Mouse (Mus musculus): ENCODE results near the gene Rb1. TPM values are rescaled to one million over a fixed set of nuclear protein-coding genes. Genes with fewer than 3 reads are reported as not detected.

The Rb1 gene
- polyA plus RNA-seq, 1 experiment = 14.2 TPM

DNA sequence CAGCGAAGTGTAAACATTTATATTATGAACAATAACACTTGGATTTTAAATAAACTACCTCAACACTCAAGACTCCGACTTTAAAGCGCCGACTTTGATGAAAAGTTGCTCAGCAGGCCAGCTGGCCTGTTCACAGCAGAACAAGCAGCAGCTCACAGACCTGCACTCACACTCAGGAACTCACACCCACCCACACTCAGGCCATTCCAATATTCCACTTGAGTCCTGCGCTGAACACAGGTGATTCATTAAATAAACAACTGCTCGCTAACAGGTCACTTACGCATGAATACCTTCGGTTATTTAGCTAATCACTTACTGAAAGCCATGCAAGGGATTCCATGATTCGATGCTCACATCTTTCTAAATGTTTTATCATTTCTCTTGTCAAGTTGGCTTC lies 63.4 kb downstream of the Rb1 start:
- no peaks in the 10 kb centered on the region for H3K27me3 ChIP-seq (ENCODE audit: control insufficient read depth, insufficient read depth, insufficient read length)
- H3K79me2 ChIP-seq (ENCODE audit: control insufficient read depth, insufficient read depth) = no peaks in the 10 kb centered on the region
- peaks cover 32% of the 10 kb centered on the region for H3K36me3 ChIP-seq (ENCODE audit: control insufficient read depth, insufficient read depth)
- H3K4me3 ChIP-seq = no peak overlapping the region
- no peak for TF ChIP-seq USF1 (IDR thresholded peaks at IDR 0.05; ENCODE audit: low read depth)
- TF ChIP-seq POLR2A (IDR thresholded peaks at IDR 0.05; ENCODE audit: insufficient read length, low read depth) = no peak
- TF ChIP-seq MYOG (IDR thresholded peaks at IDR 0.05; ENCODE audit: control insufficient read depth in 1 of 3, insufficient read depth in 1 of 3, insufficient read length in 2 of 3, low read depth in 2 of 3) = no peak
- TF ChIP-seq POLR2AphosphoS2 (IDR thresholded peaks at IDR 0.05; ENCODE audit: insufficient read length, low read depth) = no peak
- no peak for TF ChIP-seq TCF12 (IDR thresholded peaks at IDR 0.05; ENCODE audit: insufficient read depth, poor library complexity, severe bottlenecking)
- no peak for TF ChIP-seq SRF (IDR thresholded peaks at IDR 0.05; ENCODE audit: control insufficient read depth, insufficient read length, low read depth)
- TF ChIP-seq CEBPB (IDR thresholded peaks at IDR 0.05; ENCODE audit: insufficient read depth, poor library complexity, severe bottlenecking) = no peak
- no peak for TF ChIP-seq TCF3 (IDR thresholded peaks at IDR 0.05; ENCODE audit: insufficient read length, low read depth)
- TF ChIP-seq REST (IDR thresholded peaks at IDR 0.05; ENCODE audit: insufficient read depth, insufficient read length) = no peak
- no peak for TF ChIP-seq E2F4 (IDR thresholded peaks at IDR 0.05; ENCODE audit: insufficient read depth)
- no peak for TF ChIP-seq MAX (IDR thresholded peaks at IDR 0.05; ENCODE audit: low read depth)
- no peak overlapping the region for H3ac ChIP-seq (ENCODE audit: control insufficient read depth, insufficient read length)
- H3K4me2 ChIP-seq (ENCODE audit: low read depth) = no peak overlapping the region

DNA sequence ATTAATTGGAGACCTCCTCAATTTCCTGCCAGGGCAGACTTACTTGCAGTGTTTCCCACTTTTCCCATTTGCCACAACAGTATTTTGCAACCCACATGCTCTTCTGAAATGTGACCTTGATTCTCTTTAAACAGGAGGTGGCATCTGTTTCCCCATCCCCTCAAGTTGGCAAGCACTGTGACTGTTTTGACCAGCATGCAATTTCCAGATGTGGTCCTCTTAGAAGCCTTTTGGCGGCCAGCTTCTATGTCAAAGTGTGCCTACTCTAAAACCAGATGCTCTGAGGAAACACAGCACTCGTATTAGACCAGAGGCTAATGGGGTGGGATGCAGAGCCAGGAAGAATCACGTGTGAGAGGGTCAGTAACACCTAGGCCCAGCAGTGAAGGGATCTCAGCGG lies 67.4 kb downstream of the Rb1 start:
- TF ChIP-seq MYOG (IDR thresholded peaks at IDR 0.05; ENCODE audit: control insufficient read depth in 1 of 3, insufficient read depth in 1 of 3, insufficient read length in 2 of 3, low read depth in 2 of 3) (no peak), USF1 (IDR thresholded peaks at IDR 0.05; ENCODE audit: low read depth) (no peak), SRF (IDR thresholded peaks at IDR 0.05; ENCODE audit: control insufficient read depth, insufficient read length, low read depth) (no peak), E2F4 (IDR thresholded peaks at IDR 0.05; ENCODE audit: insufficient read depth) (no peak), POLR2A (IDR thresholded peaks at IDR 0.05; ENCODE audit: insufficient read length, low read depth) (no peak), TCF12 (IDR thresholded peaks at IDR 0.05; ENCODE audit: insufficient read depth, poor library complexity, severe bottlenecking) (no peak), TCF3 (IDR thresholded peaks at IDR 0.05; ENCODE audit: insufficient read length, low read depth) (no peak), MAX (IDR thresholded peaks at IDR 0.05; ENCODE audit: low read depth) (no peak), CEBPB (IDR thresholded peaks at IDR 0.05; ENCODE audit: insufficient read depth, poor library complexity, severe bottlenecking) (no peak), MYOD1 (IDR thresholded peaks at IDR 0.05; ENCODE audit: control insufficient read depth in 1 of 3, insufficient read length in 2 of 3, low read depth in 2 of 3) (no peak), POLR2AphosphoS2 (IDR thresholded peaks at IDR 0.05; ENCODE audit: insufficient read length, low read depth) (no peak), REST (IDR thresholded peaks at IDR 0.05; ENCODE audit: insufficient read depth, insufficient read length) (no peak)
- no peak overlapping the region for H3K4me3 ChIP-seq
- H3K36me3 ChIP-seq (ENCODE audit: control insufficient read depth, insufficient read depth) = peaks cover 25% of the 10 kb centered on the region
- H3K79me2 ChIP-seq (ENCODE audit: control insufficient read depth, insufficient read depth) = no peaks in the 10 kb centered on the region
- H3K27me3 ChIP-seq (ENCODE audit: control insufficient read depth, insufficient read depth, insufficient read length) = no peaks in the 10 kb centered on the region
- H3ac ChIP-seq (ENCODE audit: control insufficient read depth, insufficient read length) = no peak overlapping the region
- no peak overlapping the region for H3K4me2 ChIP-seq (ENCODE audit: low read depth)

DNA sequence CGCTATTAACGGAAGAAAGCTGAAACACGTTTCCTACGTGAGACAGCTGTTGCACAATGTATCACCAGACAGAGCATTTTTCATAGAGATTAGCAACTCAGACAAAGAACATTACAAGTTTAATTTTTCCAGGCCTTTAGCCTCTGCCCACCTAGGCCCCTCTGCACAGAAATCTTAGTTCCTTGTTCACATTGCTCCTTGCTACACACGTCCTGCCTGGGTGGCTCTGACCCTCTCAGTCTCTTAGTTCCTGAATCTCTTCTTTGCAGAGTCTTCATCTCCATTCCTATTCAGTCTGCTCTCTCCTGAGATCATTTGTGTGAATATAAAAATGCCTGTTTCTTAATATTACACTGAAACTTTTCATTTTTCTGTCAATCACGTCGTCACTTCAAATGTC lies 68.3 kb downstream of the Rb1 start:
- TF ChIP-seq E2F4 (IDR thresholded peaks at IDR 0.05; ENCODE audit: insufficient read depth) (no peak), REST (IDR thresholded peaks at IDR 0.05; ENCODE audit: insufficient read depth, insufficient read length) (no peak), TCF12 (IDR thresholded peaks at IDR 0.05; ENCODE audit: insufficient read depth, poor library complexity, severe bottlenecking) (no peak), MAX (IDR thresholded peaks at IDR 0.05; ENCODE audit: low read depth) (no peak), TCF3 (IDR thresholded peaks at IDR 0.05; ENCODE audit: insufficient read length, low read depth) (no peak), SRF (IDR thresholded peaks at IDR 0.05; ENCODE audit: control insufficient read depth, insufficient read length, low read depth) (no peak), POLR2A (IDR thresholded peaks at IDR 0.05; ENCODE audit: insufficient read length, low read depth) (no peak), POLR2AphosphoS2 (IDR thresholded peaks at IDR 0.05; ENCODE audit: insufficient read length, low read depth) (no peak), MYOG (IDR thresholded peaks at IDR 0.05; ENCODE audit: control insufficient read depth in 1 of 3, insufficient read depth in 1 of 3, insufficient read length in 2 of 3, low read depth in 2 of 3) (no peak)
- H3K27me3 ChIP-seq (ENCODE audit: control insufficient read depth, insufficient read depth, insufficient read length) = no peaks in the 10 kb centered on the region
- no peak overlapping the region for H3ac ChIP-seq (ENCODE audit: control insufficient read depth, insufficient read length)
- no peaks in the 10 kb centered on the region for H3K79me2 ChIP-seq (ENCODE audit: control insufficient read depth, insufficient read depth)
- H3K4me2 ChIP-seq (ENCODE audit: low read depth) = no peak overlapping the region
- no peak overlapping the region for H3K4me3 ChIP-seq
- H3K36me3 ChIP-seq (ENCODE audit: control insufficient read depth, insufficient read depth) = peaks cover 18% of the 10 kb centered on the region

GRCm38 (mm10) chr14:73255426-73255970 lies 70.1 kb downstream of the Rb1 start:
- TF ChIP-seq USF1 (IDR thresholded peaks at IDR 0.05; ENCODE audit: low read depth) (no peak), TCF12 (IDR thresholded peaks at IDR 0.05; ENCODE audit: insufficient read depth, poor library complexity, severe bottlenecking) (no peak), CEBPB (IDR thresholded peaks at IDR 0.05; ENCODE audit: insufficient read depth, poor library complexity, severe bottlenecking) (no peak), REST (IDR thresholded peaks at IDR 0.05; ENCODE audit: insufficient read depth, insufficient read length) (no peak), TCF3 (IDR thresholded peaks at IDR 0.05; ENCODE audit: insufficient read length, low read depth) (no peak), SRF (IDR thresholded peaks at IDR 0.05; ENCODE audit: control insufficient read depth, insufficient read length, low read depth) (no peak), MYOG (IDR thresholded peaks at IDR 0.05; ENCODE audit: control insufficient read depth in 1 of 3, insufficient read depth in 1 of 3, insufficient read length in 2 of 3, low read depth in 2 of 3) (no peak), MAX (IDR thresholded peaks at IDR 0.05; ENCODE audit: low read depth) (no peak), POLR2AphosphoS2 (IDR thresholded peaks at IDR 0.05; ENCODE audit: insufficient read length, low read depth) (no peak), POLR2A (IDR thresholded peaks at IDR 0.05; ENCODE audit: insufficient read length, low read depth) (no peak), E2F4 (IDR thresholded peaks at IDR 0.05; ENCODE audit: insufficient read depth) (no peak), MYOD1 (IDR thresholded peaks at IDR 0.05; ENCODE audit: control insufficient read depth in 1 of 3, insufficient read length in 2 of 3, low read depth in 2 of 3) (no peak)
- H3K36me3 ChIP-seq (ENCODE audit: control insufficient read depth, insufficient read depth) = peaks cover 12% of the 10 kb centered on the region
- no peak overlapping the region for H3ac ChIP-seq (ENCODE audit: control insufficient read depth, insufficient read length)

More at GRCm38 (mm10) chr14:73255426-73255970, 70.1 kb downstream of the Rb1 start:
- Histone ChIP-seq H3K4me2 (ENCODE audit: low read depth) (no peak overlapping the region), H3K4me3 (no peak overlapping the region), H3K79me2 (ENCODE audit: control insufficient read depth, insufficient read depth) (no peaks in the 10 kb centered on the region), H3K27me3 (ENCODE audit: control insufficient read depth, insufficient read depth, insufficient read length) (no peaks in the 10 kb centered on the region)
